Mouse (Mus musculus) T-helper 1 cell (primary cell): ENCODE measurements at regions not wholly inside any gene's neighbourhood (a gene's known extent, or its start where the extent isn't known, plus 50 kb on each side); places are given as distances from the start of the nearest gene placed in this dataset.

ENCODE experiments used
- in situ Hi-C: fragments of 300-600 bp; cut with MboI, MseI; formaldehyde crosslinking; loops from one replicate; pipeline ENCODE4 v1.15.1; 2025; ENCODE audit warnings: high pct_unique_total_duplicates

GRCm38 (mm10) chr3:120761223-120761622 lies 410.3 kb downstream of the Rwdd3 start:
- in situ Hi-C loops = no loop called here

- in situ Hi-C loops = no loop called here
Measured at GRCm38 (mm10) chr3:120748513-120748912, 423.0 kb downstream of the Rwdd3 start.

DNA sequence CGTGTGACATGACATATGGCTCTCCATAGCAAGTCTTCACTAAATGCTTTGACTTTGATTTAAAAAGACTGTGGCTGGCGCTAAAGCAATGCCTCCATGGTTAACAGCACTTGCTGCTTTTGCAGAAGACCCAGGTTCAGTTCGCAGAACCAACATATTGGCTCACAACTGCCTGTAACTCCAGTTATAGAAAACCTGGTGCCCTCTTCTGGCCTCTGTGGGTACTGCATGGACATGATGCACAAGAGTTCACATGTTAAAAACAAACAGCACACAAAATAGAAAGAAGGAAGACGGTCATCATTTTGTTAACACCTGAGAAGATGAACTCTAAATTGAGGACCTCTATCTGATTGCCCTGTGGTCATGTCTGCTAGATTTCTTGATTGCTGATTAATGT lies 423.8 kb downstream of the Rwdd3 start:
- in situ Hi-C loops = no loop called here

GRCm38 (mm10) chr3:120733332-120733731 lies 438.2 kb downstream of the Rwdd3 start:
- in situ Hi-C loops = no loop called here

- in situ Hi-C loops = no loop called here
Measured at GRCm38 (mm10) chr3:120732391-120732790, 439.1 kb downstream of the Rwdd3 start.

- in situ Hi-C loops = no loop called here
Measured at GRCm38 (mm10) chr3:120731287-120731686, 440.2 kb downstream of the Rwdd3 start.

DNA sequence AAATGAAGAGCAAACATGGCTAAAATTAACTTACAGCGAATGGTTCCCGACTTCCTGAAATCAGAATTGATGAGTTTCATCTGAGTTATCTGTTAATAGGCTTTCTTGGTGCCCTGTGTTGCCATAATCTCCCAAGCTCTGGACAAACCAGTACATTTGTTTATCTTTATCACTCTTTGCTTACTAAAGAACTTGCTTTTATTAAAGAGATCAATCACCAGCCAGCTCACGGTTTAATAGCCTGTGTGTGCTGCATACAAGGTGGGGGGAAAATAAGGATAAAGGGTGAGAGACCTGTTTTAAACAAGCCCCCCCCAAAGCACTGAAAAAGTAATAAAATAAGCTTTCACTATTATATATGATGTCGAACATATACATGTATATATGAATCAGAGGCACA lies 441.3 kb downstream of the Rwdd3 start:
- in situ Hi-C loops = no loop called here

GRCm38 (mm10) chr3:120729671-120730070 lies 441.8 kb downstream of the Rwdd3 start:
- in situ Hi-C loops = no loop called here

DNA sequence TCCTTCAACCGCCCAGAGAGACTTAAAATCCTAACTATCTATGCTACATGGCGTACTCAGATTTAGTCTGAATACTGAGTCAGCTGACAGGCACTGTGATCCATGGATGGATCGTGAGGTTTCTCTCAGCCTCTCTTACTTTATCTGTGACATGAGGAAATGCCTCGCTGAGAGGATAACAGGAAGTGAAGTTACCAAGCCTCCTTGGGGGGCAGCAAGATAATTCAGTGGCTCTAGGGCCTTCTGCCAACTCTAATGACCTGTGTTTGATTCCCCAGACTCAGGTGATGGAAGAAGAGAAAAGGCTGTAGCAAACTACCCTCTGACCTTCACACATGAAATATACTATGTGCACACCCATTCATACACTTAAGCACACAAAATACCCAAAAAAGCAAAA lies 486.3 kb downstream of the Rwdd3 start:
- in situ Hi-C loops = no loop called here

- in situ Hi-C loops = loop anchor here (10.0 kb wide), 1 partner anchor 741 kb away; no protein-coding TSS in a partner anchor
Measured at GRCm38 (mm10) chr3:120675906-120676305, 495.6 kb downstream of the Rwdd3 start.

DNA sequence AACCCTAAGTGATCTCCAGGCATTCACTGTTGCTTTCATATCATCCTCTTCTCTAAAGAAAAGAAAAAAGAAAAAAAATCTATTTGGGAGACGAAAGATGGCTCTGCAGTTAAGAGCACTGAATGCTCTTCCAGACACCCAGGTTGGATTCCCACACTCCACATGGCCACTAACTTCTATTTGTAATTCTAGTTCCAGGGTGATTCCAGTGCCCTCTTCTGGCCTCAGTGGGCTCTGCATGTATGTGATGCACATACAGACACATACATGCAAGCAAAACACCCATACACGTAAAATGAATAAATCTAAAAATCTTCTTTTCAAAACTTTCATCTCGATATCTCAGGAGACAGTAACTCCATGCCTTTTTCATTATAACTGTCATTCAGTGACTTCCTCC lies 502.8 kb downstream of the Rwdd3 start:
- in situ Hi-C loops = no loop called here

- in situ Hi-C loops = no loop called here
Measured at GRCm38 (mm10) chr3:120662521-120662920, 509.0 kb downstream of the Rwdd3 start.

GRCm38 (mm10) chr3:120660776-120661175 lies 510.7 kb downstream of the Rwdd3 start:
- in situ Hi-C loops = no loop called here

- in situ Hi-C loops = no loop called here
Measured at GRCm38 (mm10) chr3:120649047-120649868, 522.2 kb downstream of the Rwdd3 start.

- in situ Hi-C loops = no loop called here
Measured at GRCm38 (mm10) chr3:120648391-120648790, 523.1 kb downstream of the Rwdd3 start.

- in situ Hi-C loops = no loop called here
Measured at GRCm38 (mm10) chr3:120636669-120637305, 534.7 kb downstream of the Rwdd3 start.

DNA sequence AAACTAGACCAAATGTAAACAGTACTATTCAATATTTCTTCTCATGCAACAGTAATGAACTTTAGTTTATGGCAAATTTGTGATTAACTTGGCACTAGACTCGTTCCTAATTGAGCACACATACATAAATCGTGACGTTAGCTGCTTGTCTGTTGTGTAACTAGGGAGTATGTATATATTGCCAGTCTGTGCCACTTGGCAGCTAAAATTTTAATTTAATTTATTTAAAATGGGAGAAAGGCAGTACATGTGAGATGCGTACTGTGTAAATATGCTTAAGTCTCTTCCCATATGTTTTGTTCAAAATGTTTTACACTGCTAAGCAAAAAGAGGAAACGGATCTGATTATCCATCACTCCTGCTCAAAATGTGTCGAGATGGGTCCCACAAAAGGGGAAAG lies 553.1 kb downstream of the Rwdd3 start:
- in situ Hi-C loops = no loop called here

DNA sequence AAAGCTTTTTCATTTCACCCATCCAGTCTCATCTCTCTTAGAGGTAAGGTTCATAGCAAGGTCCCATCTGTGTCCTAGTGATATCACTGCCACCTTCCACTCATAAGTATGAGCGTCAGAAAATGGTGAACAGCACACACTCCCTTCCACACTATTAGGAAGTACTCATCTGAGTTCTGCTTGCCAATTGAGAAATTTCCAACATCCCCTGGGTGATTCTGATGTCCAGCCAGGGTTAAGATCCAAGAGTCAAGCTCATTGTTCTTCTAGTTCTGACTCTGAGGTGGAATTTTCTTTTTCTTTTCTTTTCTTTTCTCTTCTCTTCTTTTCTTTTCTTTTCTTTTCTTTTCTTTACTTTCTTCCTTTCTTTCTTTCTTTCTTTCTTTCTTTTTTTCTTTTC lies 577.3 kb downstream of the Rwdd3 start:
- in situ Hi-C loops = no loop called here

DNA sequence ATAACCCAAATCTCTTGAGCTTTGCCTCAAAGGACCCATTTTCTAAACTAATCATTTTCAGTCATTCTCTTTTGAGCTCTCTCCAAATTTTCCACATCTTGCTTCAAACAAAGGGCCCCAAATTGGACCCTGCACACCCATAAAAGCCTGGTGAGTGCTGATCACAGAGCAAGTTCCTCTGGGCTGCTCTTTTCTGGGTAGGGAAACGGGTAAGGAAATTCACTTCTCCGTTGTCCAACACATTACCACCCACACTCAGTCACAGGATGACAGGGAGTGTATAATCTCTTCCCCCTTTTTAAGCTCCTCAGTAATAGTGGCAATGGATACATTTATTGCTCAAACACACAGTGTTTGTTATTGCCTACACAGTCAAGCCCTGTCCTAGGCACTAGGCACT lies 580.3 kb downstream of the Rwdd3 start:
- in situ Hi-C loops = no loop called here

DNA sequence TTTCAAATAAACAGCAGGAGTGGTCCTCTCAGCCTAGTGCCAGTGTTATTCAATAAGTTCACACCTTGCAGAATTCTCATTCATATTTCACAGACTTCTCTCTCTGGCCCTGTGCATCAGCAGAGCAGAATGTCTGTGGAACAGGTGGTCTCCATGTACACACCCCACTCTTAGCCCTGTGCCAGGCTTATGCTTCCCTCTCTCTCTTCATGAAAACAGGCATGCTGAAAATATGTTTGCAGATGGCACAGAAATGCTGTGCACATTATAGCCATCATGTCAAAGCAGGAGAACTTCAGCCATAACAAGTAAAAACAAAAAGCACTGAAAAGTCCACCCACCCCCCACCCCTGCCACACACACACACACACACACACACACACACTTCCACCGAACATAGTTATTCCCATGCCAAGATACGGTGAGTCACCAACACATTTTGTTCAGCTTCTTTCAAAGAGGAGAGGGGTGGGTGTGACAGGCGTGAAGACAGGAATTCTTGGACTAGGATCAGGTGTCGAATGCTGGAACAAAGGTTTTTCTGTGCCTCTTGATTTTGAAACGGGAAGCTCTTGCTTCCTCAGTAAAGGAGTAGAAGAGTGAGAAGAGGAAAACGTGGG lies 600.6 kb downstream of the Rwdd3 start:
- in situ Hi-C loops = loop anchor here (10.0 kb wide), 1 partner anchor 1696 kb away; no protein-coding TSS in a partner anchor

DNA sequence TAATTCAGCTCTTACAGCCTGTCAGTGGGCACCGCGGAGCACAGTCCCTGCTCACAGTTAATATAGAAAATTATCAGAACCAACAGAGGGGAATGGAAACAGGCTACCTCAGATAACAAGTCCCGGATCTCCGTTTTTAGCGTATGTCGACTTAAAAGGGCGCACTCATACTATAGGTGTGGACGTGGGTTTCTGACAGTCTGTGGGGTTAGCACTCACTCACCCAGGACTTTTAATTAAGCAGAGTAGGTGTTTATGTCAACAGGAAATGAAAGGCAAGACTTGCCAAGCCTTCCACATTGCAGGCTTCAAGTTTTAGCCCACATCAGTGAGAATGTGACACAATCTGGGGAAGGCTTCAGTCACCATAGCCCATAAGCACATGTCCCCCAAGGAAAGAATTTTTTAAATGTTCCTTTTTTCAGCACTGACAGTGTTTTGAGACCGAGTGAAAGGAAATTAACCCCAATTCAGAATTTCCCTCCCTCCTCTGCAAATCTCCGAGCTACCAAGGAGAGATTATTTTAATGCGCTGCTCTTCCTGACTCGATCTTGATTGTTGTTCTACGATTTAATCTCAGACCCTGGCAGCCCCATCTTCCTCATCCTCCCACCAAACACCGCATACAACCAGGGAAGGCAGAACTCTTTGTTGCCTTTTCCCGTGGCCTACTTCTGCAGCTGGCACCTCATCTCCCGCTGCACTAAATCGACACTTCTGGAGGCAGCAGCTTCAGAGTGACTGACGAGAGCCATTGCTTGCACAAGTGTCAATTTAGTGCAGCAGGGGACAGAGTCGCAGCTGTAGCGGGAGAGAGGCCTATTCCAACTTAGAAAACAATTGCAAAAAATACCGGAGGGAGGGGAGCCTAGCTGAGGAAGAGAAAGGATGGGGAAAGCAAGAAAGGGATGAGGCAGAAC lies 629.7 kb downstream of the Rwdd3 start:
- in situ Hi-C loops = no loop called here

DNA sequence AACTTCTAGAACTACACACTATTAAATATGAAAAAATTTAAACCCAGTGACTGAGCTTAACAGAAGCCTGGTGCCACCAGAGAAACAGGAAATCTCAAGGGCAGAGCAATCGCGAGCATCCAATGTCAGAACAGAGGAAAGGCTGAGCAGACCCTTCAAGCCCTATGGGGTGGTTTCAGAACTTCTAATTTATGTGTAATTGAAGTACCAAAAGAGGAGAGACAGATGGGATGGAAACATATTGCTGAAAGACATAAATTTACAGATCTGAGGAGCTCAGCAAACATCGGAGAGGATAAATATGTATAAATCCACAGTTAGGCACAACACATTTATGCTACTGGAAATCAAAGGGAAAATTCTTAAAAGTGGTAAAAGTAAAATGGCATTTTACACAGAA lies 637.6 kb downstream of the Rwdd3 start:
- in situ Hi-C loops = no loop called here
